Mouse (Mus musculus): ENCODE results near the gene Napsa. TPM values are rescaled to one million over a fixed set of nuclear protein-coding genes. Genes with fewer than 3 reads are reported as not detected.
A peak's percentile ranks its signal among the peaks of the same experiment; 100 is the strongest.

Gene Napsa
- polyA plus RNA-seq, 1 experiment from 2014 or later = 3.9 TPM

DNA sequence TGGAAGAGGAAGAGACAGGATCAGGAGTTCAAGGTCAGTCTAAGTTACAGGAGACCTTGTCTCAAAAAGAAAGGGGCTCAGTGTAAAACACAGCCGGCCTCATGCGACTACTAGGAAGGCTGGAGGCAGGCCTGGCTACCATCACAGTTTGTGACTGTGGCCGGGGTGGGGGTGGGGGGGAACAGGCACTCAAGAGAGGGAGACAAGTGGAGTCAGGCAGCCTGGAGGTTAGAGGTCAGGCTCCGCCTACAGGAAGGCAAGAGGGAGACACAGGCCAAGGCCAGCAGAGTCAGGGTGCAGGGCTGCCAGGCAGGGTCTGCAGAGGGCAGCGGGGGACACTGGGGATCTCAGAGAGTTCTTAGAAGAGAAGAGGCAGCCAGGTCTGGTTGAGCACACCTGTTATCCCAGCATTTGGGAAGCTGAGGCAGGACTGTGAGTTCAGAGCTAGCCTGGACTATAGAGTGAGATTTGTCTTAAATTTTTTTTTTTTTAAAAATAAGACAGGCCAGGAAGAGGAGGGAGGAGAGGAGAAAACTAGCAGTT, 24.9 kb downstream of the Napsa start:
- H3K9me3 ChIP-seq (ENCODE audit: control insufficient read depth, low read length) = no peaks in the 10 kb centered on the region
- ATAC-seq = no peak
- WGBS = 49% methylated on average over 5 of the region's 5 CpGs
- H3K9ac ChIP-seq (ENCODE audit: low read depth, low read length) = no peak overlapping the region
- H3K36me3 ChIP-seq (ENCODE audit: control insufficient read depth, insufficient read depth, low read length) = no peaks in the 10 kb centered on the region
- peaks cover 31% of the 10 kb centered on the region for H3K27me3 ChIP-seq (replicated peaks; ENCODE audit: control insufficient read depth, insufficient read depth, low read length)
- no peak overlapping the region for H3K4me3 ChIP-seq (ENCODE audit: low read length)
- H3K4me1 ChIP-seq (ENCODE audit: control insufficient read depth, insufficient read depth, low read length) = peaks cover 2% of the 10 kb centered on the region; the same call in 1 of the 2 replicates
- no peak overlapping the region for H3K27ac ChIP-seq (ENCODE audit: low read length)
- H3K4me2 ChIP-seq (ENCODE audit: low read depth, low read length) = no peak overlapping the region

DNA sequence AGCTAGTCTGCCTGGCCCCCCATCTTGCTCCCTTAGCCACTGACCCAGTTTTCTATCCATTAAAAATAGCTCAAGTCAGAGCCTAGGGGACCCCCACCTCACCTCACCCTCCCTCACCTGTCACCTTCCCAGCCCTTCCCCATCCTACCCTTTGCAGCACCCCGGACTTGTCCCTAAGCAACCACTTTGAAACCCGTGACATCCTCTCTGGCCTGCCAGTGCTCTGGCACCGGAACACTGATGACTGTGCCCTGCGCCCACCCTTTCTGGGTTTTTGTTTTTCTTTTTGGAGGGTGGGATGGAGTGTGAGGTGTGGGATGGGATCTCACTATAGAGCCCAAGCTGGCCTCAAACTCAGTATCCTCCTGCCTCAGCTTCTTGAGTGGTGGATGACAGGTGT, 25.5 kb downstream of the Napsa start:
- H3K27ac ChIP-seq (ENCODE audit: low read length) = no peak overlapping the region
- H3K4me1 ChIP-seq (ENCODE audit: control insufficient read depth, insufficient read depth, low read length) = peaks cover 2% of the 10 kb centered on the region; the same call in 1 of the 2 replicates
- 79% methylated on average over 4 of the region's 4 CpGs for WGBS
- H3K27me3 ChIP-seq (replicated peaks; ENCODE audit: control insufficient read depth, insufficient read depth, low read length) = peaks cover 32% of the 10 kb centered on the region
- no peak for ATAC-seq
- no peaks in the 10 kb centered on the region for H3K9me3 ChIP-seq (ENCODE audit: control insufficient read depth, low read length)
- H3K9ac ChIP-seq (ENCODE audit: low read depth, low read length) = no peak overlapping the region
- no peak overlapping the region for H3K4me3 ChIP-seq (ENCODE audit: low read length)
- no peaks in the 10 kb centered on the region for H3K36me3 ChIP-seq (ENCODE audit: control insufficient read depth, insufficient read depth, low read length)
- H3K4me2 ChIP-seq (ENCODE audit: low read depth, low read length) = no peak overlapping the region

DNA sequence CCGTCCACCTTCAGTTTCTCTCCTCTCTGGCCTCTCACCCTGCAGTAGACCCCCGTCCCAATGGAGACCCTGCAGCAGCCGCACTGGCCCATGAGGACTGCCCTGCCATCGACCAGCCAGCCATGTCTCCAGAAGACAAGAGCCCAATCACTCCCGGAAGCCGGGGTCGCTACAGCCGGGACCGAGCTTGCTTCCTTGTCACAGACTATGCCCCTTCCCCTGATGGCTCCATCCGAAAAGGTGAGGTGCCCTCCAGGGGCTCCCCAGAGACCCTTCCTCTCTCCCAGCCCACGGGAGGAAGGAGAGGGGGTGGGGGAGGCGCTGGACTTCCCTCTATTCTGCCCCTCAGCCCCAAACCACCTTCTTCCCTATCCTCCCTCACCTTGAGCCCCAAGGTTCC, 26.2 kb downstream of the Napsa start:
- 81% methylated on average over 11 of the region's 12 CpGs for WGBS
- ATAC-seq = no peak
- Histone ChIP-seq H3K4me1 (ENCODE audit: control insufficient read depth, insufficient read depth, low read length) (peaks cover 2% of the 10 kb centered on the region; the same call in 1 of the 2 replicates), H3K27ac (ENCODE audit: low read length) (no peak overlapping the region), H3K27me3 (replicated peaks; ENCODE audit: control insufficient read depth, insufficient read depth, low read length) (peaks cover 32% of the 10 kb centered on the region), H3K36me3 (ENCODE audit: control insufficient read depth, insufficient read depth, low read length) (no peaks in the 10 kb centered on the region), H3K9ac (ENCODE audit: low read depth, low read length) (no peak overlapping the region), H3K4me3 (ENCODE audit: low read length) (no peak overlapping the region), H3K9me3 (ENCODE audit: control insufficient read depth, low read length) (no peaks in the 10 kb centered on the region), H3K4me2 (ENCODE audit: low read depth, low read length) (no peak overlapping the region)

DNA sequence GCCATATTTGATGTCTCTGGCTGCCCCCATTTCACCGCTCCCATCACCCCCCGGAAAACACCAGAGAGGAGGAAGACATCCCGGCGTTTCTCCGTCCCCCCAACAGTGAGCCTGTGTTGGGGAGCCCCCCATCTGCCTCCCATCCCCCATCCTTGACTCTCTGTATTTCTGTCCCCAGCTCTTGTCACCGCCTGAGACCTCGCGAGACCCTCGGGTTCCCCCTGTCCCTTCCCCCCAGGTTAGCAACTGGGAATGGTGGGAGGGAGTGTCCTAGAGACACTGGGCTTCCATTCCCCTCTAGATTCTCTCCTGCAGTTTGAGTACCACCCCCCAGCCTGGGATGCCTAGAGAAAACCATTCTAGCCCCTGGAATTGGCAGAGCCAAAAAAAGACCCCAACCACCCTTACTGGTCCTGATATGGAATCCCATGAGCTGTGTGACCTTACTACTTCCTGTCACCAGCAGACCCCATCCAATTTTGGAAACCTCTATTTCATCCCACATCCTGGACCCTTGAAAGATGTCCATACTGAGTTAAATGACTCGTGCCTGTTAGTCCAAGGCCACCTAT, 28.6 kb downstream of the Napsa start:
- 79% methylated on average over 10 of the region's 10 CpGs for WGBS
- H3K9me3 ChIP-seq (ENCODE audit: control insufficient read depth, low read length) = no peaks in the 10 kb centered on the region
- no peak for ATAC-seq

DNA sequence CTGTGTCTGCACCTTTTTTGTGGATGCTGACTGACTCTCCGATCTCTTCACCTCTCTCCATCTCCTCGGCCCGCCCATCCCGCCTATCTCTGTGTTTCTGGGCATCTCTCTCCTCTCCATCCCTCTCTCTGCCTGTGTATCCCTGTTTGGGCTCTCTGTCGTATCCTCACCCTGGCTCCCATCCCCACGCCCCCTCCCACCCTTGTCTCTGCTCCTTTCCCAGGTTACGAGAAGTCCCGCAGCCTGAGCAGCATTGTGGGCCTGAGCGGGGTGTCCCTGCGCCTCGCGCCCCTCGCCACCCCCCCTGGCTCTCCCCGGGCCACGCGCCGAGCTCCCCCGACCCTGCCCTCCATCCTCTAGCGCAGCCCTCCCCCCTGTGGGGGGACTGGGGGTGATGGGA, 29.5 kb downstream of the Napsa start:
- Histone ChIP-seq H3K9ac (ENCODE audit: low read depth, low read length) (no peak overlapping the region), H3K27me3 (replicated peaks; ENCODE audit: control insufficient read depth, insufficient read depth, low read length) (peaks cover 49% of the 10 kb centered on the region), H3K4me2 (ENCODE audit: low read depth, low read length) (no peak overlapping the region), H3K36me3 (ENCODE audit: control insufficient read depth, insufficient read depth, low read length) (no peaks in the 10 kb centered on the region), H3K4me1 (ENCODE audit: control insufficient read depth, insufficient read depth, low read length) (peaks cover 9% of the 10 kb centered on the region; the same call in 1 of the 2 replicates), H3K4me3 (ENCODE audit: low read length) (no peak overlapping the region), H3K9me3 (ENCODE audit: control insufficient read depth, low read length) (no peaks in the 10 kb centered on the region), H3K27ac (ENCODE audit: low read length) (no peak overlapping the region)
- WGBS = 13% methylated on average over 19 of the region's 19 CpGs
- ATAC-seq = no peak

More for the DNA sequence above, 28.6 kb downstream of the Napsa start:
- Histone ChIP-seq H3K36me3 (ENCODE audit: control insufficient read depth, insufficient read depth, low read length) (no peaks in the 10 kb centered on the region), H3K4me2 (ENCODE audit: low read depth, low read length) (no peak overlapping the region), H3K4me1 (ENCODE audit: control insufficient read depth, insufficient read depth, low read length) (0 out of 2 replicates have a peak, but pooled peaks cover 6% of the 10 kb centered on the region), H3K4me3 (ENCODE audit: low read length) (no peak overlapping the region), H3K27me3 (replicated peaks; ENCODE audit: control insufficient read depth, insufficient read depth, low read length) (peaks cover 43% of the 10 kb centered on the region), H3K27ac (ENCODE audit: low read length) (no peak overlapping the region), H3K9ac (ENCODE audit: low read depth, low read length) (no peak overlapping the region)

DNA sequence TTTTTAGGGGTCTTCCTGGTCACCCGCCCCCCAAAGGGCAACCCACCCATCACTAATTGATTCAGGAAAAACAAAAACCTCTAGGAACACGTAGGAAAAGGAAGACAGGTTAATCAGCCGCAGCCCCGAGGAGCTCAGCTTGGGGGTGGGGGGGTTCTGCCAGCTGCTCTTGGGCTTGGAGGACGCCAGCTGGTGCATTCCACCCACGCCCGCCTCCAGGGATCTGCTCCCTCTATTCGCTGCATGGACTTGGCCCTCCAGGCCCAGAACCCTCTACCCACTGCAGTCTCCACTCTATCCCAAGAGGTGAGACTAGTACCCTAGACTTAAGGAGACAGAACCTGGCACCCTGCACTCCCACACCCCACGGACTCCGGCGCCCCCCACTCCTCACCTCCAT, 30.3 kb downstream of the Napsa start:
- H3K4me1 ChIP-seq (ENCODE audit: control insufficient read depth, insufficient read depth, low read length) = peaks cover 9% of the 10 kb centered on the region; the same call in 1 of the 2 replicates
- H3K4me2 ChIP-seq (ENCODE audit: low read depth, low read length) = no peak overlapping the region
- H3K27ac ChIP-seq (ENCODE audit: low read length) = no peak overlapping the region
- H3K36me3 ChIP-seq (ENCODE audit: control insufficient read depth, insufficient read depth, low read length) = no peaks in the 10 kb centered on the region
- ATAC-seq = no peak
- no peak overlapping the region for H3K9ac ChIP-seq (ENCODE audit: low read depth, low read length)
- 17% methylated on average over 11 of the region's 11 CpGs for WGBS
- peaks cover 49% of the 10 kb centered on the region for H3K27me3 ChIP-seq (replicated peaks; ENCODE audit: control insufficient read depth, insufficient read depth, low read length)
- H3K9me3 ChIP-seq (ENCODE audit: control insufficient read depth, low read length) = no peaks in the 10 kb centered on the region
- no peak overlapping the region for H3K4me3 ChIP-seq (ENCODE audit: low read length)

DNA sequence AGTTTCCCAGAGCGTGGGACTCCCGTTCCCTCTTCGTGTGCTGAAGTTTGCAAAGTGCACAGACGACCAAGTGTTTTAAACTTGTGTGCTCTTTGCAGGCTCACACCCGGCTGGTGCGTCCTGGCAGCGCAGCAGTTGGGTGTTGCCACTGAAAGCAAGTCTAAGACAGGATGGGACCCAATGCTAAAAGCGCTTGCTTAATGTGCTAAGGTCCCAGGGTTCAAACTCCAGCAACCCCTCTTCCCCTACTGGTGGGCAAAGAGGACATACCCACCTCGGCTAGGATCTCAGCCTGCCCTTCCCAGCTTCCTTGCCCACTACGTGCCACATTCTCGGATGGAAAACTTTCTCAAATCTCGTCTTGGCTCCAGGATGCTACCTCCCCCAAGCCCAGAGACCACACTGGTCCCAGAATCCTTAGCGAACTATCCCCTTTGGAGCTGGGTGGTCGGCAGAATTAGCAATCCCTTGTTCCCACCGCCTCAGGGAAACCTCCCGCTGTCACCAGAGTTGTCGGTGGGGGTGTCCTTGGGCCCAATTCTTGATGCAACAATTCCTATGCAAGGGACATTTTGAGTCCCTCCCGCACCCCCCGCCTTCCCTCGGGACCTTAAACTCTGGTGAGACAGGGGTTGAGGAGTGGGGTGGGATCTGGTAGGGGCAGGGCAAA, 31.1 kb downstream of the Napsa start:
- H3K27me3 ChIP-seq (replicated peaks; ENCODE audit: control insufficient read depth, insufficient read depth, low read length) = peaks cover 49% of the 10 kb centered on the region
- H3K36me3 ChIP-seq (ENCODE audit: control insufficient read depth, insufficient read depth, low read length) = no peaks in the 10 kb centered on the region
- no peaks in the 10 kb centered on the region for H3K9me3 ChIP-seq (ENCODE audit: control insufficient read depth, low read length)
- no peak overlapping the region for H3K4me3 ChIP-seq (ENCODE audit: low read length)
- H3K4me1 ChIP-seq (ENCODE audit: control insufficient read depth, insufficient read depth, low read length) = peaks cover 9% of the 10 kb centered on the region; the same call in 1 of the 2 replicates
- no peak overlapping the region for H3K9ac ChIP-seq (ENCODE audit: low read depth, low read length)
- H3K27ac ChIP-seq (ENCODE audit: low read length) = no peak overlapping the region
- ATAC-seq = no peak
- H3K4me2 ChIP-seq (ENCODE audit: low read depth, low read length) = no peak overlapping the region
- 4% methylated on average over 20 of the region's 20 CpGs for WGBS

DNA sequence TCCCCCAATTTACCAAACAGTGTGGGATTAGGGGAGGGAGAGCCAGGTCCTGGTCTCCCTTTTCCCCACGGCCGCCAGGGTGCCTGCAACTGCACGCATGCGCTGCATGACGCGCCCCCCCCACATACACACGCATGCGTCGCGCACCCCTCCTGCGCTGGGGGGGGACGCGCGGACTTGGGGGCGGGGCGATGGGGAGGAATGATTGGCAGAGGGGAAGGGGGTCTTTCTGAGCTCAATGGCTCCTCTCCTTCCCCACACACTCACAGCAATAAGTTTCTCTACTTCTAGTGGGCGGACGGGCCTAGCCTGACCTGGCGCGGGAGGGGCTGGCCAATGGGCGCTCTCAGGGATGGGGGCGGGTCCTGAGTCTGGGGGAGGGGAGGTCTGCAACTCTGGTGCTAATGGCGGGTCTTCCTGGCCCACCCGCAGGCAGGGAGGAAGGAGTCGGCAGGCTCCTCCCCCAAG, 32.0 kb downstream of the Napsa start:
- peak overlapping the region; percentile 35; the same call in 1 of the 2 replicates for H3K9ac ChIP-seq (ENCODE audit: low read depth, low read length)
- no peaks in the 10 kb centered on the region for H3K36me3 ChIP-seq (ENCODE audit: control insufficient read depth, insufficient read depth, low read length)
- peak; percentile 24; the same call in 1 of the 2 replicates for ATAC-seq
- WGBS = under 1% methylated on average over 25 of the region's 25 CpGs
- peak overlapping the region; percentile 25 for H3K4me3 ChIP-seq (ENCODE audit: low read length)
- no peaks in the 10 kb centered on the region for H3K9me3 ChIP-seq (ENCODE audit: control insufficient read depth, low read length)
- H3K4me2 ChIP-seq (ENCODE audit: low read depth, low read length) = peak overlapping the region; percentile 49
- H3K4me1 ChIP-seq (ENCODE audit: control insufficient read depth, insufficient read depth, low read length) = peaks cover 9% of the 10 kb centered on the region; the same call in 1 of the 2 replicates
- peaks cover 49% of the 10 kb centered on the region for H3K27me3 ChIP-seq (replicated peaks; ENCODE audit: control insufficient read depth, insufficient read depth, low read length)
- no peak overlapping the region for H3K27ac ChIP-seq (ENCODE audit: low read length)

DNA sequence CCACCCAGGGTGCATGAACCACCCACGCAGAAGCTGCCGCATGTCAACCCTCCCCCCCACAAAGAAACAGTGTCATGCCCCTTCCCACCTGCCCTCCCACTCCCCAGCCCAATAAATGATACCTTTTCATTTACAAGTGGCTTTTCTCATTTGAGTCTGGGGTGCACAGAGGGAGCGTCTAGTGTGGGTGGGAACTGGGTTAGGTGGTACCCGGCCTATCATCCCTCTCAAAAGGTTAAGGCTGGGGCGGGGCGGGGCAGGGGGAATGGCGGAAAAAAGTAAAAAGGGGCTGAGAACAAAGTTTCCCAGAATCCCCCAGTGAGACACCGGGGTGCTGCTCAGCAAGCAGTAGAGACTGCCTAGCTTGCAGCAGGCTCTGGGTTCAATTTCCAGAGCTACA, 32.4 kb downstream of the Napsa start:
- H3K4me2 ChIP-seq (ENCODE audit: low read depth, low read length) = 0 out of 2 replicates have a peak overlapping the region, but pooled peaks have one; percentile 49
- H3K27me3 ChIP-seq (replicated peaks; ENCODE audit: control insufficient read depth, insufficient read depth, low read length) = peaks cover 49% of the 10 kb centered on the region
- H3K36me3 ChIP-seq (ENCODE audit: control insufficient read depth, insufficient read depth, low read length) = no peaks in the 10 kb centered on the region
- peaks cover 9% of the 10 kb centered on the region; the same call in 1 of the 2 replicates for H3K4me1 ChIP-seq (ENCODE audit: control insufficient read depth, insufficient read depth, low read length)
- peak overlapping the region; percentile 25; the same call in 1 of the 2 replicates for H3K4me3 ChIP-seq (ENCODE audit: low read length)
- H3K27ac ChIP-seq (ENCODE audit: low read length) = no peak overlapping the region
- no peak for ATAC-seq
- no peaks in the 10 kb centered on the region for H3K9me3 ChIP-seq (ENCODE audit: control insufficient read depth, low read length)
- H3K9ac ChIP-seq (ENCODE audit: low read depth, low read length) = no peak overlapping the region
- WGBS = 3% methylated on average over 8 of the region's 8 CpGs

All from intestine, embryonic 16.5 days (tissue).